8 mouse cellular contexts compared by ENCODE assay signal in genomic region chr9:119894339-119895009, GRCm38 (mm10). TPM values are rescaled to one million over a fixed set of nuclear protein-coding genes. Genes with fewer than 3 reads are reported as not detected.
DNase-seq lines count a peak whose midpoint lies in the region; ATAC-seq and TF ChIP-seq lines count a peak whose summit lies in the region.

Gene Wdr48 (plus strand): TSS chr9:119894878.

- peak within 1 kb of the TSS; percentile 79 for H3K4me3 ChIP-seq in bone marrow, adult 2 months (replicated peaks; ENCODE audit: control insufficient read depth, low read depth, low read length)
- peak within 1 kb of the TSS; percentile 91 for H3K4me3 ChIP-seq in embryonic facial prominence, embryonic 15.5 days (replicated peaks)
- peak within 1 kb of the TSS; percentile 88 for H3K4me3 ChIP-seq in limb, embryonic 14.5 days (replicated peaks; ENCODE audit: low read length)
- peak within 1 kb of the TSS; percentile 97 for H3K4me3 ChIP-seq in midbrain, postnatal 0 days (ENCODE audit: low read depth, low read length)

- H3K4me1 ChIP-seq in bone marrow, adult 2 months (ENCODE audit: control insufficient read depth, insufficient read depth, low read length): no peaks in the 10 kb centered on the region; the same call in 1 of the 2 replicates
- peaks cover 20% of the 10 kb centered on the region for H3K4me1 ChIP-seq in embryonic facial prominence, embryonic 15.5 days
- peaks cover 10% of the 10 kb centered on the region for H3K4me1 ChIP-seq in limb, embryonic 14.5 days (ENCODE audit: control insufficient read depth, insufficient read depth, low read length)
- H3K4me1 ChIP-seq in midbrain, postnatal 0 days (ENCODE audit: insufficient read depth, low read length): peaks cover 9% of the 10 kb centered on the region; the same call in 1 of the 2 replicates

- no peak for TF ChIP-seq CTCF in bone marrow, adult 2 months (IDR thresholded peaks at IDR 0.05; ENCODE audit: control insufficient read depth, insufficient read depth, low read length)
- TF ChIP-seq CTCF in midbrain, postnatal 0 days (IDR thresholded peaks at IDR 0.05): no peak

- 4% methylated on average over 34 of the region's 34 CpGs for WGBS in bone marrow, adult 2 months
- 3% methylated on average over 34 of the region's 34 CpGs for WGBS in embryonic facial prominence, embryonic 15.5 days
- 4% methylated on average over 34 of the region's 34 CpGs for WGBS in limb, embryonic 14.5 days
- 4% methylated on average over 33 of the region's 34 CpGs for WGBS in midbrain, postnatal 0 days

- peak; percentile 98 for ATAC-seq in embryonic facial prominence, embryonic 15.5 days (ENCODE audit: insufficient number of reproducible peaks, low FRiP score, low TSS enrichment, low read depth)
- peak; percentile 99 for ATAC-seq in limb, embryonic 14.5 days (ENCODE audit: low FRiP score, low read depth)
- peak; percentile 98 for ATAC-seq in midbrain, postnatal 0 days (ENCODE audit: low FRiP score)

- peak within 1 kb of the TSS; percentile 92 for H3K4me2 ChIP-seq in embryonic facial prominence, embryonic 15.5 days (replicated peaks)
- H3K4me2 ChIP-seq in limb, embryonic 14.5 days (replicated peaks; ENCODE audit: low read depth, low read length, severe bottlenecking): peak within 1 kb of the TSS; percentile 90
- H3K4me2 ChIP-seq in midbrain, postnatal 0 days (ENCODE audit: low read depth, low read length, poor library complexity, severe bottlenecking): peak within 1 kb of the TSS; percentile 86

- H3K9ac ChIP-seq in embryonic facial prominence, embryonic 15.5 days: peak within 1 kb of the TSS; percentile 89
- peak within 1 kb of the TSS; percentile 88 for H3K9ac ChIP-seq in limb, embryonic 14.5 days (ENCODE audit: low read depth, low read length, severe bottlenecking)
- H3K9ac ChIP-seq in midbrain, postnatal 0 days (replicated peaks; ENCODE audit: low read length, poor library complexity, severe bottlenecking): peak within 1 kb of the TSS; percentile 84

- no peaks in the 10 kb centered on the region for H3K27me3 ChIP-seq in embryonic facial prominence, embryonic 15.5 days
- H3K27me3 ChIP-seq in limb, embryonic 14.5 days (ENCODE audit: control insufficient read depth, insufficient read depth, low read length): no peaks in the 10 kb centered on the region
- H3K27me3 ChIP-seq in midbrain, postnatal 0 days (ENCODE audit: insufficient read depth, low read length): no peaks in the 10 kb centered on the region

- DNase-seq in 416B (ENCODE audit: low read depth): peak; percentile 99
- DNase-seq in heart, adult 8-10 months (ENCODE audit: low spot score): peak; percentile 98
- DNase-seq in kidney, adult 9 months: peak; percentile 99
- peak; percentile 99 for DNase-seq in limb, embryonic 14.5 days (ENCODE audit: low spot score)
- DNase-seq in midbrain, postnatal 0 days (ENCODE audit: low spot score): peak; percentile 99
- DNase-seq in spleen, postnatal 14 days (ENCODE audit: low spot score in 2 of 2): peak; percentile 87 to 94

- H3K9me3 ChIP-seq in embryonic facial prominence, embryonic 15.5 days (replicated peaks): no peaks in the 10 kb centered on the region
- no peaks in the 10 kb centered on the region for H3K9me3 ChIP-seq in limb, embryonic 14.5 days (ENCODE audit: control insufficient read depth, low read length)
- no peaks in the 10 kb centered on the region for H3K9me3 ChIP-seq in midbrain, postnatal 0 days (ENCODE audit: low read length)

- H3K27ac ChIP-seq in bone marrow, adult 2 months (ENCODE audit: control insufficient read depth, insufficient read depth, low read depth, low read length, poor library complexity): peak within 1 kb of the TSS; percentile 66; the same call in 1 of the 2 replicates
- peak within 1 kb of the TSS; percentile 87 for H3K27ac ChIP-seq in embryonic facial prominence, embryonic 15.5 days (replicated peaks)
- H3K27ac ChIP-seq in limb, embryonic 14.5 days (replicated peaks; ENCODE audit: low read depth, low read length): peak within 1 kb of the TSS; percentile 81
- H3K27ac ChIP-seq in midbrain, postnatal 0 days (ENCODE audit: low read depth, low read length): peak within 1 kb of the TSS; percentile 73

- peak; percentile 86; the same call in 1 of the 2 replicates for TF ChIP-seq POLR2A in bone marrow, adult 2 months (IDR thresholded peaks at IDR 0.05; ENCODE audit: borderline replicate concordance, control insufficient read depth, low read depth, low read length)
- peak; percentile 78; the same call in 1 of the 2 replicates for TF ChIP-seq POLR2A in limb, embryonic 14.5 days (IDR thresholded peaks at IDR 0.05; ENCODE audit: borderline replicate concordance, extremely low read depth, insufficient read depth, insufficient read length)

- H3K36me3 ChIP-seq in embryonic facial prominence, embryonic 15.5 days: 0 out of 2 replicates have a peak, but pooled peaks cover 3% of the 10 kb centered on the region
- H3K36me3 ChIP-seq in limb, embryonic 14.5 days (ENCODE audit: control insufficient read depth, insufficient read depth, low read length): 0 out of 2 replicates have a peak, but pooled peaks cover 3% of the 10 kb centered on the region
- H3K36me3 ChIP-seq in midbrain, postnatal 0 days (ENCODE audit: insufficient read depth, low read length): no peaks in the 10 kb centered on the region

RNA-seq across cellular contexts. Expression of gene Wdr48, which starts in this region (rescaled TPM):
- 18.8 and 22.3 TPM in 2 replicates for polyA plus RNA-seq in bone marrow, adult 2 months (2011; ENCODE audit: insufficient read depth, insufficient read length, low replicate concordance, missing spikeins)
- polyA plus RNA-seq in embryonic facial prominence, embryonic 15.5 days (2015; fragmentation: Nextera tagmentation; extraction: Ambion mirVana): 48.1 and 55.1 TPM in 2 replicates
- 10 to 100 TPM; 22.3 to 25.9 (median 23.6) TPM for total RNA-seq in heart, adult 8-10 months (2022)
- polyA plus RNA-seq in limb, embryonic 14.5 days (2012; rRNA removed): 62.9 and 68.7 TPM in 2 replicates
- polyA plus RNA-seq in limb, embryonic 14.5 days (2014; fragmentation: Nextera tagmentation; extraction: Ambion mirVana): 50.5 and 55.6 TPM in 2 replicates
- 53.0 and 75.3 TPM in 2 replicates for total RNA-seq in midbrain, postnatal 0 days (2014; rRNA removed)
- 48.8 and 49.5 TPM in 2 replicates for polyA plus RNA-seq in midbrain, postnatal 0 days (2015; fragmentation: Nextera tagmentation; extraction: Ambion mirVana)

Comparison
In these comparisons a context has a peak if more than half of its experiments do, and no peak if none do; other contexts are left out.
1. Peak in every context shown above with its lines: DNase-seq, ATAC-seq, H3K4me3 ChIP-seq and H3K27ac ChIP-seq.